Mouse (Mus musculus): ENCODE measurements around the gene Zfyve26. TPM values are rescaled to one million over a fixed set of nuclear protein-coding genes. Genes with fewer than 3 reads are reported as not detected.

The Zfyve26 gene
- 18.3 TPM for polyA plus RNA-seq (2017; shearing (Covaris generic))

DNA sequence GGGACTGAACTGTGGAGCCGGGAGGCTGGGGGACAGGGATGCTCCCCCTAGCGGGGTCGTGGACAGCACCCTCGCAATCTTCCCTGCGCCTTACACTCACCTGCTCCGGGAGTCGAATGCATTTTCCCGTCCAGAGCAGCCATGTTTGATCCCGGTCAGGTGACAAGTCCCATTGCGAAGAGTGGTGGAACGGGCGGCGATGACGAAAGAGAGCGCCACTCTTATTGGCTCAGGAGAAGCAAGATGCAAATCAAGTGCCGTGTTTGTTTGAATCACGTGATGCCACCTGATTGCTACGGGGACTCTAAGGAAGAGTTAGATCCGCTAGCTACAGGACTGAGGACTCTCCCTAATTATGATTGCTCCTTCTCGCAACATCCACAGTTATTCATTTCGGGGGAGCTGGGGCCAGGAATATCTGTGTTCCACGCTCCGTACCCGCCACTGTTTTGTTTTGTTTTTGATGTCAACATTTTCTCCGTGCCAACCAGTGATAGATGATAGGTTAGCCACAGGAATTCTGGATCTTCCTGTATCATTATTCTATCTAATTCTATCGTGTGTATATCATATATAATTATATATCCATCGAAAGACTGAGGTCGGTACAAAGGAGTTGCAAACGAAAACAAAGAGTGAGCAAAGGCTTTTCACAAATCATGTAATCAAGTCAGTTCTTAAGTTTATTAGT, at the start of gene Zfyve26:
Zfyve26 (minus strand) TSS at position 179 of the 691 bp plus-strand sequence.

DNA sequence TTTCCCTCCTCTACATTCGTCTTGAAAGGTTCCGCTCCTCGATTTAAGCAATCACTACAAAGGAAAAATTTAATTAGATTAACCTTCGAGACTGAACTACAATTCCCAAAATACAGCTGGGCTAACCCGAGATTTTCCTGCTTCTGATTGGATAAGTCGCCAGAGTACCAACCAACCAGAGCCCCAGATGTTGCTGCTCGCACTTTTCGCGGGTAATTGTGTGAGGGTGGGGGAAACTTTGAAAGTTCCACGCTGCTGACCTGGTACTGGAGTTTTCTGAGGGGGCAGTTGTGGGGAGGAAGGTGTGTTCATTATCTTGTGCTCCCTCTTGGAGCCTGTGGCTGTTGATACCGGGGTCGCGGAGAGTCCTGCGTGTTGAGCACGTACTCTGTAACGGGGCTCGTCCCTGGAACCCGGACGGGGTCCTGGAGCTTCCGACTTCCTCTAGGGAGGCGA, 1.0 kb upstream of the Zfyve26 start, which contains the start of gene Rad51b:
Rad51b (plus strand) TSS at position 162 of the 456 bp plus-strand sequence.

DNA sequence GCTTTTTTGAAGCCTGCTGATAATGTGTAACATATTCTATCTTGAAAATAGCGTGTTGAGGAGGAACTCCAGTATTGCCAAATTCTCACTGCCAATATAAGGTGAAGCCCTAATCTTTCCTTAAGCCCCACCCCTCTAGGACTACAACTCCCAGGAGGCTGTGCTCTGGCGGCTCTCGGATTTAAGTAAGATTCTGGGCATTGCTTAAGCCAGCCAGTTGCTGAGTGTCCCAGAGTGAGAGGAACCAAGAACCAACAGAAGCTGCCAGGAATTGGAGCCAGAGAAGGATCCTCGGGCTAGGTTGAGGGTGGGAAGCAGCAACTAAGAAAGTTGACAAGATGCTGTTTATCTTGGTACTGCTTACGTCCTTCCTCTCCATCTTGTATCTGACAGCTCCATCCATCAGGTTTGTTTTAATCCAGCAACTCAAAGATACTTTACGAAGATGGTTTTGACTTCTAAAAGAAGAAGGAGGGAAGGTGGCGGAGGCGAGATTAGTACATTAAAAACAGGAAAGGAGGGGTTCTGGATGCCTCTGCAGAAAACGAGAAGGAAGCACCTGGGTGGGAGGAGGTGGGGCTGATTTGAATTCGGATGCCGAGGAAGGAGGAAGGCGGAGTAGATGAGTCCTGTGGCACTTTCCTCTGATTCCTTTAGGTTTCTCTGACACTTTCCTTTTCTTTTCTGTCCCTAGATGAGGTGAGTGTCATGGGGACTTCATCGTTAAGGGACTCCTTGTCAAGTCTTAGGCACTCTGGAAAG, 87.2 kb downstream of the Zfyve26 start, which contains the start of gene Rdh12:
Rdh12 (plus strand) TSS at position 212 of the 762 bp plus-strand sequence.

DNA sequence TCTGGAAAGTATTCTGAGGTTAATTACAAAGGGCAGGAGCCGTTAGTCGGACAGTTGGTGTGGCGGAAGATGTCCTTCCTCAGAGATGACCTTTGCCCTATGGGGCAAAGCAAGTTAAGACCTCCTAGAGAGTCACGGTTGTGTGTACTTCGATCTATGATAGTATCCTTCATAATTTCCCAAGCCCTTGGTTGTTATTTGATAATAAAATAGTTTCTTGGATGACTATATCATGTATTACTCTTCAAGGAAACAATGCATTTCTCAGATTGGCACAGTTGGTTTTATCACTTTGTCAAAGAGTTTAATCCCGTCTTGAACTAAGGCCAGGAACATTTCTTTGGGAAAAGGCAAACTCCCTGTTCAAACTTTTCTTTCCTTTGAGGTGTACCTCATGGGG, 103.9 kb downstream of the Zfyve26 start, which contains the start of gene Rdh11:
Rdh11 (minus strand) TSS at position 101 of the 400 bp plus-strand sequence.

Other genes starting within 250 kb of the Zfyve26 start
- 5.9 TPM for gene Pigh, start 206.7 kb downstream of the Zfyve26 start, polyA plus RNA-seq (2017; shearing (Covaris generic))
- gene Arg2, start 165.5 kb downstream of the Zfyve26 start, polyA plus RNA-seq (2017; shearing (Covaris generic)) = 0.62 TPM
- gene Vti1b, start 123.6 kb downstream of the Zfyve26 start, polyA plus RNA-seq (2017; shearing (Covaris generic)) = 115 TPM
- gene Rdh11, start 104.0 kb downstream of the Zfyve26 start, polyA plus RNA-seq (2017; shearing (Covaris generic)) = 20.2 TPM
- gene Rdh12, start 87.4 kb downstream of the Zfyve26 start, polyA plus RNA-seq (2017; shearing (Covaris generic)) = 7.3 TPM
- 0.51 TPM for gene Rad51b, start 978 bp upstream of the Zfyve26 start, polyA plus RNA-seq (2017; shearing (Covaris generic))